Mouse (Mus musculus): ENCODE measurements around the gene Ppfia2.

GRCm38 (mm10) chr10:106913032-106913431 lies 442.9 kb downstream of the Ppfia2 start:
- TF ChIP-seq POLR2A (IDR thresholded peaks at IDR 0.05; ENCODE audit: low read depth, low read length) (no peak), CTCF (IDR thresholded peaks at IDR 0.05; ENCODE audit: extremely low read depth, insufficient read length, insufficient replicate concordance, low read depth, low read length) (no peak)
